Mouse (Mus musculus): ENCODE results near the gene Slc38a4.

DNA sequence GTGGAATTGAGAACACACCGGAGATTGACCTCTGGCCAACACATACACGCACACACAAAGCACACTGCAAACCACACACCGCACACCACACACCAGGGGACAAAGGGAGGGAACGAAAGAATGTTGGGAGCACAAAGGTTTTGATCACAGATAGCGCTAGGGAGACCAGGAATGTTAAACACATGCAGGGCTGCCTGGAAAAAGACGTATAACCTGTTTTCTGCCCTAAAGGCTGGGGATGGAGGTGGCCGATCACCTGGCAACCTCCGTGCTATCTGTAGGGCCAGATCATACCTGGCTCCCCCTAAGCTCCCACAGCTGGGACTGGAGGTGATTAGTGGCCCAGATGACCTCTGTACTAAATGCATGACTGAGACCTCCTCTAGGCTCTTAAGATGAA lies 5.2 kb upstream of the Slc38a4 start:
- TF ChIP-seq CTCF (IDR thresholded peaks at IDR 0.05; ENCODE audit: low read depth) = no peak
- TF ChIP-seq EP300 (IDR thresholded peaks at IDR 0.05; ENCODE audit: low read depth) = no peak

Measured in liver, embryonic 14.5 days (tissue).